Mouse (Mus musculus): Measurements from ENCODE around the gene Tmem239. TPM values are rescaled to one million over a fixed set of nuclear protein-coding genes. Genes with fewer than 3 reads are reported as not detected.

The Tmem239 gene
- not detected in 2 replicates for polyA plus RNA-seq (2012; ENCODE audit: low replicate concordance)

GRCm38 (mm10) chr2:130406178-130406577 lies at the start of gene Tmem239:
Gene Tmem239 (plus strand): TSS chr2:130406478.

GRCm38 (mm10) chr2:130397186-130397985 lies 8.9 kb upstream of the Tmem239 start, which contains the start of gene Cpxm1:
Gene Cpxm1 (minus strand): TSS chr2:130397574.

GRCm38 (mm10) chr2:130404939-130405338 lies 1.3 kb upstream of the Tmem239 start, which contains the start of the genes Gm28372 and 1700020A23Rik:
Gene Gm28372 (plus strand): TSS chr2:130405239.
Gene 1700020A23Rik (plus strand): TSS chr2:130405259.

GRCm38 (mm10) chr2:130424126-130424853 lies 18.0 kb downstream of the Tmem239 start, which contains the start of the genes Vps16 and Pced1a:
Gene Vps16 (plus strand): TSS chr2:130424339.
Gene Pced1a (minus strand): TSS chr2:130424701.

GRCm38 (mm10) chr2:130449794-130450433 lies 43.6 kb downstream of the Tmem239 start, which contains the start of gene Ptpra:
Gene Ptpra (plus strand): TSS chr2:130450278.

Other genes with a start within 250 kb of the Tmem239 start
- gene Snrpb, start 227.1 kb upstream of the Tmem239 start, polyA plus RNA-seq (2012; ENCODE audit: low replicate concordance), result 553 and 601 TPM in 2 replicates
- gene Tmc2, start 211.3 kb upstream of the Tmem239 start, polyA plus RNA-seq (2012; ENCODE audit: low replicate concordance), result not detected in 2 replicates
- 42.9 and 177 TPM in 2 replicates for gene Nop56, start 132.0 kb upstream of the Tmem239 start, polyA plus RNA-seq (2012; ENCODE audit: low replicate concordance)
- 18.5 and 35.0 TPM in 2 replicates for gene Idh3b, start 121.9 kb upstream of the Tmem239 start, polyA plus RNA-seq (2012; ENCODE audit: low replicate concordance)
- 0.12 and 0.20 TPM in 2 replicates for gene Ebf4, start 111.3 kb upstream of the Tmem239 start, polyA plus RNA-seq (2012; ENCODE audit: low replicate concordance)
- gene Cpxm1, start 8.9 kb upstream of the Tmem239 start, polyA plus RNA-seq (2012; ENCODE audit: low replicate concordance), result 0.30 and 0.91 TPM in 2 replicates
- gene Gm28372, start 1.2 kb upstream of the Tmem239 start, polyA plus RNA-seq (2012; ENCODE audit: low replicate concordance), result not detected in 2 replicates
- not detected in 2 replicates for gene 1700020A23Rik, start 1.2 kb upstream of the Tmem239 start, polyA plus RNA-seq (2012; ENCODE audit: low replicate concordance)
- 7.0 and 7.9 TPM in 2 replicates for gene Vps16, start 17.9 kb downstream of the Tmem239 start, polyA plus RNA-seq (2012; ENCODE audit: low replicate concordance)
- gene Pced1a, start 18.2 kb downstream of the Tmem239 start, polyA plus RNA-seq (2012; ENCODE audit: low replicate concordance), result 6.0 and 7.3 TPM in 2 replicates
- 9.8 and 19.8 TPM in 2 replicates for gene Ptpra, start 43.8 kb downstream of the Tmem239 start, polyA plus RNA-seq (2012; ENCODE audit: low replicate concordance)
- gene Mrps26, start 157.3 kb downstream of the Tmem239 start, polyA plus RNA-seq (2012; ENCODE audit: low replicate concordance), result 88.7 and 188 TPM in 2 replicates
- 0.73 TPM in 1 of 2 replicates, not detected in the other for gene Oxt, start 169.7 kb downstream of the Tmem239 start, polyA plus RNA-seq (2012; ENCODE audit: low replicate concordance)
- not detected in 2 replicates for gene Avp, start 176.1 kb downstream of the Tmem239 start, polyA plus RNA-seq (2012; ENCODE audit: low replicate concordance)
- gene Fastkd5, start 223.5 kb downstream of the Tmem239 start, polyA plus RNA-seq (2012; ENCODE audit: low replicate concordance), result 0.09 and 1.7 TPM in 2 replicates
- 2.0 and 3.0 TPM in 2 replicates for gene Ubox5, start 223.6 kb downstream of the Tmem239 start, polyA plus RNA-seq (2012; ENCODE audit: low replicate concordance)
- 4.3 and 5.1 TPM in 2 replicates for gene Lzts3, start 236.3 kb downstream of the Tmem239 start, polyA plus RNA-seq (2012; ENCODE audit: low replicate concordance)

Data from leukemia stem cell, adult 10-12 weeks (primary cell).